Mouse (Mus musculus) midbrain, embryonic 11.5 days (tissue): ENCODE data around the gene Ndufs7. TPM values are rescaled to one million over a fixed set of nuclear protein-coding genes. Genes with fewer than 3 reads are reported as not detected.

Source experiments
- microRNA-seq: library from miRNA; unstranded; fragments of <30 nt; microRNA quantifications from one replicate; pipeline ENCODE4, GENCODE M21; 2017
- polyA plus RNA-seq: library from polyadenylated mRNA; unstranded; fragments of >200 nt; fragmentation: Nextera tagmentation; extraction: Ambion mirVana; gene quantifications from 2 replicates; pipeline ENCODE4 v1.2.1, GENCODE M21; 2014

Ndufs7 gene
- polyA plus RNA-seq, 1 experiment from 2014 or later = 229 TPM

Small RNA genes within 50 kb of the gene (microRNA-seq; reads per million reads assigned to microRNA genes)
- gene Mir6911 = 1.5 reads per million

Other genes with a start within 250 kb of the Ndufs7 start
- 3.6 and 3.8 TPM in 2 replicates for gene Arhgap45, start 232.5 kb upstream of the Ndufs7 start, polyA plus RNA-seq
- gene Polr2e, start 209.3 kb upstream of the Ndufs7 start, polyA plus RNA-seq = 200 and 225 TPM in 2 replicates
- gene Gpx4, start 202.0 kb upstream of the Ndufs7 start, polyA plus RNA-seq = 581 and 594 TPM in 2 replicates
- 7.0 and 7.3 TPM in 2 replicates for gene Sbno2, start 143.6 kb upstream of the Ndufs7 start, polyA plus RNA-seq
- gene Stk11, start 133.3 kb upstream of the Ndufs7 start, polyA plus RNA-seq = 18.5 and 23.1 TPM in 2 replicates
- gene Atp5d, start 110.5 kb upstream of the Ndufs7 start, polyA plus RNA-seq = 329 and 355 TPM in 2 replicates
- gene Cbarp, start 108.3 kb upstream of the Ndufs7 start, polyA plus RNA-seq = 11.1 and 11.8 TPM in 2 replicates
- 66.0 and 71.3 TPM in 2 replicates for gene Midn, start 100.8 kb upstream of the Ndufs7 start, polyA plus RNA-seq
- 81.5 and 87.1 TPM in 2 replicates for gene Cirbp, start 83.1 kb upstream of the Ndufs7 start, polyA plus RNA-seq
- gene 1600002K03Rik, start 76.2 kb upstream of the Ndufs7 start, polyA plus RNA-seq = 8.0 and 8.7 TPM in 2 replicates
- 78.1 and 91.7 TPM in 2 replicates for gene Efna2, start 69.6 kb upstream of the Ndufs7 start, polyA plus RNA-seq
- gene Mum1, start 22.7 kb upstream of the Ndufs7 start, polyA plus RNA-seq = 134 and 142 TPM in 2 replicates
- 24.6 and 28.9 TPM in 2 replicates for gene Gamt, start 11.9 kb downstream of the Ndufs7 start, polyA plus RNA-seq
- 37.8 and 42.6 TPM in 2 replicates for gene Dazap1, start 12.4 kb downstream of the Ndufs7 start, polyA plus RNA-seq
- 752 and 845 TPM in 2 replicates for gene Rps15, start 43.3 kb downstream of the Ndufs7 start, polyA plus RNA-seq
- 63.4 and 66.5 TPM in 2 replicates for gene Apc2, start 46.9 kb downstream of the Ndufs7 start, polyA plus RNA-seq
- 36.2 and 40.8 TPM in 2 replicates for gene 2310011J03Rik, start 71.4 kb downstream of the Ndufs7 start, polyA plus RNA-seq
- 1.5 and 1.8 TPM in 2 replicates for gene Pcsk4, start 80.4 kb downstream of the Ndufs7 start, polyA plus RNA-seq
- 4.0 and 4.5 TPM in 2 replicates for gene Reep6, start 80.8 kb downstream of the Ndufs7 start, polyA plus RNA-seq
- gene Adamtsl5, start 99.3 kb downstream of the Ndufs7 start, polyA plus RNA-seq = 0.11 and 0.31 TPM in 2 replicates
- 0.05 and 0.22 TPM in 2 replicates for gene Plk5, start 107.3 kb downstream of the Ndufs7 start, polyA plus RNA-seq
- 11.8 and 12.4 TPM in 2 replicates for gene Mex3d, start 138.5 kb downstream of the Ndufs7 start, polyA plus RNA-seq
- gene Mbd3, start 150.4 kb downstream of the Ndufs7 start, polyA plus RNA-seq = 222 and 252 TPM in 2 replicates
- gene Uqcr11, start 157.7 kb downstream of the Ndufs7 start, polyA plus RNA-seq = 404 and 476 TPM in 2 replicates
- 135 and 154 TPM in 2 replicates for gene Tcf3, start 184.5 kb downstream of the Ndufs7 start, polyA plus RNA-seq
- gene Onecut3, start 245.7 kb downstream of the Ndufs7 start, polyA plus RNA-seq = 2.7 and 2.8 TPM in 2 replicates